Mouse (Mus musculus) layer of hippocampus, adult 11-12 months (tissue): Measurements from ENCODE around the gene Nfkbie.

Experiments
- DNase-seq: peaks from one replicate; pipeline ENCODE4 v3.0.0; 2022; ENCODE audit warnings: low spot score

The Nfkbie gene

GRCm38 (mm10) chr17:45597787-45598186, 42.3 kb downstream of the Nfkbie start:
- no peak for DNase-seq

GRCm38 (mm10) chr17:45598376-45598775, 42.9 kb downstream of the Nfkbie start:
- no peak for DNase-seq

DNA sequence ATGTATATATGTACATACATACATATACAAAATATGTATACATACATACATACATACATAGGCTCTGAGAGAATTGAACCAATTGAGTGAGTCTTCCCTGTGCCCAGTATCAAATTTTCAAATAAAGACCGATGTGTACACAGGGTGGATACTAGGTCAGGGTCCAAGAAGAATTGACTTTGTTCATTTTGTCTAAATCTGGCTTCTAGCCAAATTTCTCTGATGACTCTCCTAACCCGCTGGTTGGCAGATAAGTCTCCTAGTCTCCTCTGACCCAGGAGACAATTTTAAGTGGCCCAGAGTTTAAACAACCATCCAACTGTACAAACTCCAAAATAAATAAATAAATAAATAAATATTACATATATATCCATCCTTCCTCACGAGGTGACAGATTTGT, 43.4 kb downstream of the Nfkbie start:
- DNase-seq = no peak

GRCm38 (mm10) chr17:45599446-45600242, 44.1 kb downstream of the Nfkbie start, which contains the start of gene Slc29a1:
TSS of gene Slc29a1 (minus strand) at chr17:45599606.
- DNase-seq = no peak

- no peak for DNase-seq
These were observed 44.8 kb downstream of the Nfkbie start for GRCm38 (mm10) chr17:45600267-45600666.

GRCm38 (mm10) chr17:45601325-45601724, 45.8 kb downstream of the Nfkbie start:
- DNase-seq = no peak

GRCm38 (mm10) chr17:45601877-45602304, 46.4 kb downstream of the Nfkbie start, which contains the start of gene Mymx:
TSS of gene Mymx (minus strand) at chr17:45602102.
- no peak for DNase-seq

GRCm38 (mm10) chr17:45602984-45603383, 47.5 kb downstream of the Nfkbie start:
- no peak for DNase-seq

- DNase-seq = no peak
These were observed 51.7 kb downstream of the Nfkbie start for GRCm38 (mm10) chr17:45606992-45607879.

DNA sequence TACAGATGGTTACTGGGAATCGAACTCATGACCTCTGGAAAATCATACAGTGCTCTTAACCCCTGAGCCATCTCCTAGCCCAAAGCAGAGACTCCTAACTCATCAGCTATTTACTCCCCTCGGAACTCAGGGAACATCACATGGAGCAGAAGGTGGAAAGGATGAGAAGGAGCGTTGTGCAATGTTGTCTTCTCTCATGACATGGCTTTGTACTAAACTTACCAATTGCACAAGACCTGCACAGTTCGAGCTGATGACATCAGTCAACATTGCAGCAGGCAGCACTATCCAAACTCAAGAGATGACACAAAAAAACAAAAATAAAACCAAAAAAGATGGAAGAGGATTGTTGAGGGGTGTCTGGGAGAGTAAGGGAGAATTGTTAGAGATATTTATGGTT, 52.9 kb downstream of the Nfkbie start:
- no peak for DNase-seq

DNA sequence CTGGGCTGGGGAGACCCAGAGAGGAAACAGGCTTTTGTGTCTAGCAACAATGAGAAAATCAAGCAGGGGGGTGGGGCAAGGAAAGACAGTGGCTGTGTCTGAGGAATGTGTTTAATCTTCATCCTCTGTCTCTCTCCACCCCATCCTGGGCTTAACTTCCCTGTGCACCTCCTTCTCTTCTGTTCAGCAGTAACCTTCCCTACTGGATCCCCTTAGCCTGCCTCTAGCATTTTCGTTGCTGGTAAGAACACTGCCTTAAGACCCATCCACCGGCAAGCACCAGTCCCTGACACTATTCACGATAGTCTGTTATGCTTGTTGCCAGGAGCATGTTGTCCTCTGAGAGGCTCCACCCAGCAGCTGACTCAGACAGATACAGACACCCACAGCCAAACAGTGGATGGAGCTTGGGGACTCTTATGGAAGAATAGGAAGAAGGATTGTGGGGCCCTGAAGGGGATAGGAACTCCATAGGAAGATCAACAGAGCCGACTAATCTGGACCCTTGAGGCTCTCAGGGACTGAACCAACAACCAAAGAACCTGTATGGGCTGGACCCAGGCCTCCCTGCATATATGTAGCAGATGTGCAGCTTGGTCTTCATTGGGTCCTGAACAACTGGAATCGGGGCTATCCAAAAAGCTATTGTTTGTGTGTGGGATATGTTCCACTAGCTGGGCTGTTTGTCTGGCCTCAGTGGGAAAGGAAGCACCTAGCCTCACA, 54.8 kb downstream of the Nfkbie start:
- DNase-seq = no peak

DNA sequence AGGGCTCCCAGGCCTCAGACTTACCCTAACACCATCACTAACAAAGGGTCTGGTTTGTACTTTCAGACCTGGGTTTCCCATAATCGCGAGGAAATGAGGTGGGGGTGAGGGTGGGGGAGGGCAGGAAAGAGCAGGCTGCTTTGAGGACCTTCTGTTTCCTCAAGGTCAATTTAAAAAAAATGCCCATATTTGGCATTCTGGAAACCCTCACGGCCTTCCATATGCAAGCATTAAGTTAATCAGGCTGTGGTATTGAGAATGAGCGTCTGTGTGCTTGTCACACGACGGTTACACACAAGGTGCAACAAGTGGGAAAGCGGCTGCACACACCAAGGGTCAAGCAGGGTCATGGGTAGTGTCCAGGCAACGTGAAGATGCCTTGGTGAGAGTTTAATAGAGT, 56.5 kb downstream of the Nfkbie start:
- no peak for DNase-seq
